Mouse (Mus musculus) ZHBTc4 (cell line): Measurements from ENCODE around the gene Olfr1276.

Experiments used
- DNase-seq: peaks from one replicate; pipeline ENCODE4 v3.0.0-alpha.2; 2011; ENCODE audit warnings: low read depth, low spot score

The Olfr1276 gene

DNA sequence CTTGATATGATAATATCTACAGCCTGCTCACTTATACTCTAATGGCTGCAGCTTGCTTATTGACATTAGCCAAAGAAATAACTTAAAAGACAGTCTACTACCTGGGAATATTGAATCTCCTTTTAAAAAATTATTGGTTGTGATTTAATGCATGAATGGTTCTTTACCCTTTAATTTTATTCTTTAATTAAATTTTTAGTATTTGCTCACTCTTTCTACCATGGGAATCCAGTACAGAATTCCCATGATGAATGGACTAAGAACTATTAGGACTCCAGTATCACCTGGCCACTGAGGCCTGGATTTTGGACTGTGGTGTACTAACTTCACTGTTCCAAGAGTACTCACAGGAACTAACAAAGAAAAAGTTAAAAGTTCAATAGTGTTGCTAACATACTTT lies at the start of gene Olfr1276:
TSS of gene Olfr1276 (plus strand) at position 301 of the 400 bp plus-strand sequence.
- DNase-seq, result no peak

DNA sequence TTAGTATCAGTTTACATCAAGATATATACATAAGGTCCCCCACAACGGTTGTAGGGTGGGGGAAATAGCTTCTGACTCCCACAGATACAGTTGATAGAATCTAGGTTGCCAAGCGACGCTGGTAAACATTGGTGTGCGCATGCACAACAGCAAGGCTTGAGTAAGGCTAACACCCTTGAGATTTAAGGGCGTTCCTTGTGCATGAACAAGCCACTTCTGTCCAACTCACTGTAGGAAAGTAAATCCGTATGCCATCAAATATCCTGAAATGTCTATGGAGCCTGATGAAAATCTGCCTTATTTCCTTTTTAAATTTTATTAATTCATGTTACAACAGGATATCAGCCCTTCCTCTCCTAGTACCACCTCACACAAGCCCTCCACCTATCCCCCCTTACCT lies 24.8 kb upstream of the Olfr1276 start, which contains the start of gene 4930430A15Rik:
TSS of gene 4930430A15Rik (minus strand) at position 101 of the 400 bp plus-strand sequence.
- DNase-seq, result no peak

DNA sequence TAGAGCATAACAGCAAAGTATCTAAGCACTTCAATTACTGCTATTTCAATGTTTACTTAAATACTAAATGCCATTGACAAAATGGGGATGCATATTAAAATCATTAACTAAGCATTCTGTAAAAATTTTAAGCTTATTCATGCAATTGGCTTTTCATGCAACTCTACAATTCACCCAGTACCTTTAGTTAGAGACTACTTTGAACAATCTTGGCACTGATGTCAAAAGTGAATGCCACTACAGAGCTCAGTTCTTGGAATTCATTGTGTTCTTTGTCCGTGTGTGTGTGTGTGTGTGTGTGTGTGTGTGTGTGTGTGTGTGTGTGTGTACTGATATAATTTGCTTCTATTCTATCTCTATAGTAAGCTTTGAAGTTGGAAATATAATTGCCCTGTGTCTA lies 19.1 kb upstream of the Olfr1276 start, which contains the start of gene Olfr1275:
TSS of gene Olfr1275 (minus strand) at position 101 of the 400 bp plus-strand sequence.
- DNase-seq, result no peak

DNA sequence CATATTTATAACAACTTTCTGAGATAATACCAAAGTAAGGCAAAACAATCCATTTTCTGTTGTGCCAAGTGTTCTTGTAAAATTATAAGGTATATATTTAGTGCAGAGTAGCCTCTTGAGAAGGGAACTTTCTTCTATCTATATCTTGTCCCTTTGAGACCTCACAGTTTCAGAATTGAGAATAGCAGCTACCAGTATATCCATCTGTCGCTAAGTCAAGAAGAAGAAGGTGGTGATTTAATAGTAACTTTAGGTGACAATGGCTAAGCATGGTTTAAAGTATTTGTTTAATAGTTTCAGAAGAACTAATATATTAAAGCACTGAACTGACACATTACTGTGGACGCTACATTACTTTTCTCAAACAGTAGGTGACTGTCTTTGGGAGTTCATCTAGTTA lies 19.7 kb downstream of the Olfr1276 start, which contains the start of gene Olfr1277:
TSS of gene Olfr1277 (minus strand) at position 101 of the 400 bp plus-strand sequence.
- DNase-seq, result no peak

DNA sequence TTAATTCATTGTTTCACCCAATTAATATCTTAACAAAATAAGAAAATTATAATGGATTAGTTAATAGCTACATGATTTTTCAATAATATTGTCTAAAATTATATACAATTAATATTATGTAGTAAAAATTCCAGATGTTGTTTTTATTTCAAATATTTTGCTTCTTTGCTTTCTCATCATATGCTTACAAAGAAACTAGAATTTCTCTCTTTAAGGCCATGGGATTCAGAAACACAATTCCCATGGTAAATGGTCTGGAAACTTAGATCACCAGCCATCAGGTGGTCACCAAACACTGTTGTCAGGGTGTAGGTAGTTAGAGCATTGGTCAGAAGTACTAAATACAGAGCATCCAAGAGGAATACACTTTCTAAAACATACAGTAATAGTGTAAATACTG lies 35.5 kb downstream of the Olfr1276 start, which contains the start of gene Olfr1278:
TSS of gene Olfr1278 (plus strand) at position 301 of the 400 bp plus-strand sequence.
- DNase-seq, result no peak

DNA sequence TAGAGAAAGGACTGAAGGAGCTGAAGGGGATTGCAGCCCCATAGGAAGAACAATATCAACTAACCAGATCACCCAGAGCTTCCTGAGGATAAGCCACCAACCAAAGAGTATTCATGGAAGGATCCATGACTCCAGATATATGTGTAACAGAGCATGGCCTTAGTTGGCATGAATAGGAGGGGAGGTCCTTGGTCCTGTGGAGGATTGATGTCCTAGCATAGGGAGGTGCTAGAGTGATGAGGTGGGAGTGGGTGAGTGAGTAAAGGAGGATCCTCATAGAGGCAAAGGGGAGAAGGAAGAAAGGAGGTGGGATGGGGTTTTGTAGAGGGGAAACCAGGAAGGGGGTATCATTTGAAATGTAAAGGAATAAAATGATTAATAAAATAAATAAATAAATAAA lies 44.2 kb downstream of the Olfr1276 start:
- DNase-seq, result no peak

DNA sequence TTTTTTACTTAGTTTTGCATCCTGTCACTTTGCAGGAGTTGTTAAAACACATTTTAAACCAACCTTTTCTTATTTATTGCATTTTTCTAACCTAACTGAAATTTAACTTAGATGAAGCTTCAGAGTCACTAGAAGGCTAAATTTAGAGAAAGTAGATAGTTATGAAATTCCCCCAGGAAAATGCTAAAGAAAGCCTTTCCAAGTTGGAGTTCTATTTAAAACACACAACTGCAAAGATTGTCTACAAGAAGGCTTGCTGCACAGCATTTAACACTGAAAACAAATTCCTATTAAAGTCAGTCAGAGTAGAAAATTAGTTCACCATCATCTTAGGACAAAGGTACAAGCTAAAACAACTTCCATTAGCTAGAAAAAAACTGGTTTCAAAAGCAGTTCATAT lies 46.1 kb downstream of the Olfr1276 start, which contains the start of gene Olfr1279:
TSS of gene Olfr1279 (plus strand) at position 262 of the 400 bp plus-strand sequence.
- no peak for DNase-seq
